Mouse (Mus musculus) hindbrain, embryonic 14.5 days (tissue): ENCODE measurements at regions not wholly inside any gene's neighbourhood (a gene's known extent, or its start where the extent isn't known, plus 50 kb on each side); places are given as distances from the start of the nearest gene placed in this dataset.
A peak's percentile ranks its signal among the peaks of the same experiment; 100 is the strongest.

Experiments
- ATAC-seq: fragments of 200-750 bp; cut with Nextera tagmentation; 2 replicates; pipeline ENCODE4 v1.8.0; 2017; ENCODE audit warnings: moderate number of reproducible peaks, mild to moderate bottlenecking, moderate TSS enrichment, moderate library complexity; ENCODE audit not compliant: low FRiP score
- DNase-seq: peaks from one replicate; pipeline ENCODE4 v3.0.0-alpha.2; 2015; ENCODE audit warnings: low spot score
- H3K27ac ChIP-seq: fragments of 300-500 bp; sonication (generic); 2 replicates; pipeline ENCODE4 v1.5.1; 2014; ENCODE audit warnings: mild to moderate bottlenecking, moderate library complexity
- H3K27me3 ChIP-seq: fragments of 300-500 bp; sonication (generic); 2 replicates; pipeline ENCODE4 v1.6.1; 2014; ENCODE audit warnings: mild to moderate bottlenecking, low read length, mixed read lengths; ENCODE audit not compliant: control insufficient read depth, insufficient read depth
- H3K36me3 ChIP-seq: fragments of 300-500 bp; sonication (generic); replicated peaks from 2 replicates; pipeline ENCODE4 v1.6.1; 2014; ENCODE audit not compliant: control insufficient read depth, insufficient read depth
- H3K4me1 ChIP-seq: fragments of 300-500 bp; sonication (generic); replicated peaks from 2 replicates; pipeline ENCODE4 v1.6.1; 2014; ENCODE audit warnings: antibody characterized with exemption, low read length, mixed read lengths; ENCODE audit not compliant: control insufficient read depth, insufficient read depth
- H3K4me2 ChIP-seq: fragments of 300-500 bp; sonication (generic); replicated peaks from 2 replicates; pipeline ENCODE4 v1.6.1; 2014; ENCODE audit warnings: mild to moderate bottlenecking, moderate library complexity
- H3K4me3 ChIP-seq: fragments of 300-500 bp; sonication (generic); replicated peaks from 2 replicates; pipeline ENCODE4 v1.5.1; 2014; ENCODE audit warnings: mild to moderate bottlenecking, low read length
- H3K9ac ChIP-seq: fragments of 300-500 bp; sonication (generic); 2 replicates; pipeline ENCODE4 v1.6.1; 2014
- H3K9me3 ChIP-seq: fragments of 300-500 bp; sonication (generic); 2 replicates; pipeline ENCODE4 v1.6.1; 2016; ENCODE audit warnings: low read length; ENCODE audit not compliant: control insufficient read depth
- WGBS: fragments of 180-500 bp; shearing (Covaris S2); extraction: QIAGEN DNeasy Blood & Tissue Kit; methylation state at CpG from one replicate; pipeline ENCODE4 v1.1.7; 2014; 5-methylcytosine and 5-hydroxymethylcytosine counted together

DNA sequence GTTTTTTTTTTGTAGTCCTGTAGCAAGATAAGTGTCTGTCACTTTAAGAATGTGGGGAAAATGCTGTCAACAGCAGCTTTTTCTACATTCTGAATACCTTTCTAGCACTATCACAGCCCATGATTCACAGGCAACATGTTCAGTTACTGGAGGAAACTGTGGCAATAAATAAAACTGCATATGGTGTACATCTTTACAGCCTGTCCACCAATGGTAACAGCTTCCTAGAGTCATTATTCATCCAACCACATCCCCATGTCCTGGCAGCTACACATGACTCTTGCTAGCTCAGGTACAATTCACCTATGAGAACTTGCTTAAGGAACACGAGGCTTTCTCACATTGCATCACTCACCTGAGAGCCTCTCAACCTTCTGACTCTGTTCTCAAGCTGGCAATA is 247.7 kb upstream of the Clec14a start:
- ATAC-seq: no peak

DNA sequence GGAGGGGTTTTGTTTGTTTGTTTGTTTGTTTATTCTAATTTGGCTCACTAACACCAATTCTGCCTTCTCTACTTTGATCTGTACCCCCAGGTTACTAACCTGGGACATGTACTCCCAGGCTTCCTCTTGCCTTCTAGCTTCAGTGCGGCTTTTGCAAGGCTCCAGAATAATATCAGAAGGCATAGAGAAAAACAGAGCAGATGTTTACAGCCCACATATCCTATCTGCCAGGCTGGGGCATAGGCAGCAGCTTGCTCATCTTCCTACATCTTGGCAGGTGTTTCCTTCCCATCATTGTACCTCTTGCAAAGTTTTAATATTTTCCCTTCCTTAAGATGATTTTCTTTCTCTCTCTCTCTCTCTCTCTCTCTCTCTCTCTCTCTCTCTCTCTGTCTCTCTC is 244.9 kb upstream of the Clec14a start:
- ATAC-seq: no peak
- no peak overlapping the region for H3K4me2 ChIP-seq
- 94% methylated on average over 1 of the region's 1 CpGs for WGBS
- H3K27ac ChIP-seq: no peak overlapping the region
- H3K9ac ChIP-seq: no peak overlapping the region
- no peak overlapping the region for H3K4me3 ChIP-seq
- no peaks in the 10 kb centered on the region for H3K36me3 ChIP-seq
- no peaks in the 10 kb centered on the region for H3K9me3 ChIP-seq
- no peaks in the 10 kb centered on the region for H3K4me1 ChIP-seq
- DNase-seq: no peak
- H3K27me3 ChIP-seq: no peaks in the 10 kb centered on the region

More for the DNA sequence above, 247.7 kb upstream of the Clec14a start:
- Histone ChIP-seq H3K4me2 (no peak overlapping the region), H3K9ac (no peak overlapping the region), H3K4me3 (no peak overlapping the region), H3K4me1 (no peaks in the 10 kb centered on the region), H3K27me3 (no peaks in the 10 kb centered on the region), H3K9me3 (no peaks in the 10 kb centered on the region), H3K27ac (no peak overlapping the region), H3K36me3 (no peaks in the 10 kb centered on the region)
- WGBS: 63% methylated on average over 1 of the region's 1 CpGs
- no peak for DNase-seq

DNA sequence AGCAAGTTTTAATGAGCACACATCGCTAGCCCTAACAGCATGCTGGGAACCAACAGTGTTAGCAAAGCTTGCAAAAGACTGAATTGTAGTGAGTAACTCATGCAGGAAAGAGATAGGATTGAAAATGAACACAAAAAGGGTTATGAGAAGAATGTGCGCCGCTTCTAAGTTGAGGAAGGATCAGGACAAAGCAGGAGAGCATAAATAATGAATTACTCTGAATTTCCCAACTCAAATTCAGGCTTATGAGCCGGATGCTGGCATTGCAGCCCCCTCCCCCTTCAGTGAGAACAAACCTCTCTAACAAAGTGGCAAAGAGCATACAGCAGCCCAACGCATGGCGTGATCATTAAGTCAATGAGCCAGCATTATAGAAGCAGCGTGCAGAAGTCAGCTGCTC is 243.6 kb upstream of the Clec14a start:
- Histone ChIP-seq H3K27me3 (no peaks in the 10 kb centered on the region), H3K36me3 (no peaks in the 10 kb centered on the region), H3K9me3 (no peaks in the 10 kb centered on the region), H3K4me1 (no peaks in the 10 kb centered on the region), H3K27ac (peak overlapping the region; percentile 16; the same call in 1 of the 2 replicates), H3K4me3 (no peak overlapping the region), H3K9ac (no peak overlapping the region), H3K4me2 (no peak overlapping the region; the same call in 1 of the 2 replicates)
- peak; percentile 84 for ATAC-seq
- WGBS: 27% methylated on average over 7 of the region's 7 CpGs
- DNase-seq: peak; percentile 62

DNA sequence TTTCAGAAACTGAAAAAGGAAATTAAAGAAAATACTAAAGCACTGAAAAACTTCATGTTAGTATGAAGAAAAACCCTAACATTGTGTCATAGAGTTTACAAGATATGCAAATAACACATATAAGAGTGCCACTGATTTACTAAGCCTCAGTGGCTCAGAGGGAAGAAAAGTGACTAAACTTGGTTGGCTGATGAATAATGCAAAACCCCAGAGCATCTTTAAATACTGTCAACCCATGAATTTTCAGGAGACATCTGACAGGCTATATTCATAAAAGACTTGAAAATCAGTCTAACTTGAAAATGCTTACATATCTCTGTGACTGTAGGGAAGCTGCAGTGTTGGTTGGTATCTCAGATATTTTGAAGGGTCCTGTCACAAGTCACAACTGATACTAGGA is 235.2 kb upstream of the Clec14a start:
- Histone ChIP-seq H3K9me3 (no peaks in the 10 kb centered on the region), H3K36me3 (no peaks in the 10 kb centered on the region), H3K9ac (no peak overlapping the region), H3K4me3 (no peak overlapping the region), H3K4me1 (no peaks in the 10 kb centered on the region), H3K4me2 (no peak overlapping the region), H3K27me3 (no peaks in the 10 kb centered on the region), H3K27ac (no peak overlapping the region)
- ATAC-seq (no peak), DNase-seq (no peak)

DNA sequence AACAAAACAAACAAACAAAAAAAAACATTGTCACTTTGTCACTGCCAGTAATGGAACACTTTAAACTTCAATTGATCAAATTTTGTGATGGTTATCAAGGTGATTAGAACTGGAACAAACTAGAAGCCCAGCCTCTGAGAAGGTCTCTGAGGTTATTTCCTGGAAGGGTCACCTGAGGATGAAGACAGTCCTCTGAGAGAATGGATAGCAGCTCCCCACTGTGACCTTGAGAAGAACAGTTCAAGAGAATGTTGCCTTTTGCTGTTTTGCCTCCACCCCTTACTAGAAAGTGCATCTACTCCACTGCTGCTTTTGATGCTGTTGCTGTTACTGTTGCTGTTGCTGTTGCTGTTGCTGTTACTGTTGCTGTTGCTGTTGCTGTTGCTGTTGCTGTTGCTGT is 205.1 kb upstream of the Clec14a start:
- ATAC-seq (no peak), DNase-seq (no peak)
- Histone ChIP-seq H3K27ac (no peak overlapping the region), H3K4me2 (no peak overlapping the region), H3K4me1 (no peaks in the 10 kb centered on the region), H3K9me3 (no peaks in the 10 kb centered on the region), H3K4me3 (no peak overlapping the region), H3K36me3 (no peaks in the 10 kb centered on the region), H3K9ac (no peak overlapping the region), H3K27me3 (no peaks in the 10 kb centered on the region)

DNA sequence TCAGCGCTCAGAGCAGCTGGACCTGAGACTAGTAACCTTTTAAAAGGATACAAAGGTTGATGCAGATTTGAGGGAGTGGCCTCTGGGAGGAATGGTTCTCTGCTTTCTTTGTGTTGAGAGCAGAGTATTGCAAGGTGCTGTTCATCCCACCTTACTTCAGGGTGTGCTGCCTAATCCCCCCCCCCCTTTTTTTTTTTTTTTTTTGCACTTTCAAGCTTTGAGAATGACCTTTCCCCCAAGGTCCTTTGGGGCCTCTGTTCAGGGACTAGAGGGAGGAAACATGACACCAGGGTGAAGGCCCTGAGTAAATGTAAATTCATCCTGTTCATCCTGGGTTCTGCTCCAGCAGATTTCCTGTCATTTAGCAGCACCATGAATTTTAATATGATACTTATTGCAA is 204.4 kb upstream of the Clec14a start:
- Histone ChIP-seq H3K27ac (no peak overlapping the region), H3K9ac (no peak overlapping the region), H3K36me3 (no peaks in the 10 kb centered on the region), H3K4me1 (no peaks in the 10 kb centered on the region), H3K4me3 (no peak overlapping the region), H3K27me3 (no peaks in the 10 kb centered on the region), H3K4me2 (no peak overlapping the region), H3K9me3 (no peaks in the 10 kb centered on the region)
- no peak for DNase-seq
- WGBS: 81% methylated on average over 1 of the region's 1 CpGs
- no peak for ATAC-seq

DNA sequence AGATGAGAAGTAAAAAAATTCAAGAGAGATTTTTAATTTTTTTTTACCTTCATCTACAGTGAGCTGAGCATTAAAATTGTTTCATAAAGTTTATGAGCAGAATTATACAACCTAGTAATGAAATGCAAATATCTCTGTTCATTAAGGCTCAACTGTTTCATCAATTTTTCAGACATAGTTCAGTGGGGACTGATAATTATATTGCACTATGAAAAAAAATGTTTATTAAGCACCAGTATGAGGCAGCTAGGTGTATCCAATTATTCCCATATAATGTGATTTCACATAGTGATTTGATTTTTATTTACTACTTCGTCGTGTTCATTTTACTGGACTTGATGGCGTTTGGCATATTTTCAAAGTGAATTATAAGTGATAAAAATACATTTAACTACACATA is 191.4 kb upstream of the Clec14a start:
- H3K4me3 ChIP-seq: no peak overlapping the region
- H3K27me3 ChIP-seq: no peaks in the 10 kb centered on the region
- no peaks in the 10 kb centered on the region for H3K36me3 ChIP-seq
- H3K4me1 ChIP-seq: no peaks in the 10 kb centered on the region
- DNase-seq (no peak), ATAC-seq (no peak)
- H3K27ac ChIP-seq: no peak overlapping the region
- no peak overlapping the region for H3K4me2 ChIP-seq
- H3K9ac ChIP-seq: no peak overlapping the region
- H3K9me3 ChIP-seq: no peaks in the 10 kb centered on the region
- 80% methylated on average over 3 of the region's 3 CpGs for WGBS

DNA sequence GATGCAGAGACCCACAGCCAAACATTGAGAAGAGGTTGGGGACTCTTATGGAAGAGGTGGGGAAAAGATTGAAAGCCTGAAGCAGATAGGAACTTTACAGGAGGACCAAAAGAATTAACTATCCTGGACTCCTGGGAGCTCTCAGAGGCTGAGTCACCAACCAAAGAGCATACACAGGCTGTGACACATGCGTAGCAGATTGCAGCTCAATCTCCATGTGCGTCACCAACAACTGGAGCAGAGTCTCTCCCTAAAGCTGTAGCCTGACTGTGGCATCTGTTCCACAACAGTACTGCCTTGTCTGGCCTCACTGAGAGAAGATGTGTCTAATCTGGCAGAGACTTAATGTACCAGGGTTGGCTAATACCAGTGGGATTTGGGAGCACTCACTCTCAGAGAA is 185.7 kb upstream of the Clec14a start:
- Histone ChIP-seq H3K27me3 (no peaks in the 10 kb centered on the region), H3K4me3 (no peak overlapping the region), H3K9me3 (no peaks in the 10 kb centered on the region), H3K36me3 (no peaks in the 10 kb centered on the region), H3K4me2 (no peak overlapping the region), H3K27ac (no peak overlapping the region), H3K4me1 (no peaks in the 10 kb centered on the region), H3K9ac (no peak overlapping the region)
- DNase-seq (no peak), ATAC-seq (no peak)
- WGBS: 89% methylated on average over 2 of the region's 2 CpGs

DNA sequence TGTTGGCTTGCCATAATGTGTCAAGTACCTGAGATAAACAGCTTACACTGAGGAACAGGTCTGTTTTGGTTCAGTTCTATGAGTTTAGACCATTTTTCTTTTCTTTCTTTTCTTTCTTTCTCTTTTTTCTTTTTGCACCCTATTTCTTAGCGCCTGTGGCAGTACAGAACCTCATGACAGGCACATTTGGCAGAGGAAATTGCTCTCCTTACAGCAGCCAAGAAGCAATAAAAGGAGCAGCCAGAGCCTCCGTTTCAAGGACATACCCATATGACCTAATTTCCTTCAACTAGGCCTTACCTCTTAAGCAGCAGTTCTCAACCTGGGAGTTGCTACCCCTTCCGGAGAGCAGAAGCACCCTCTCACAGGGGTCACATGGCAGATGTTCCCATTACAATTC is 173.9 kb upstream of the Clec14a start:
- Histone ChIP-seq H3K4me3 (no peak overlapping the region), H3K9ac (no peak overlapping the region), H3K27me3 (no peaks in the 10 kb centered on the region), H3K36me3 (no peaks in the 10 kb centered on the region), H3K4me2 (no peak overlapping the region), H3K9me3 (no peaks in the 10 kb centered on the region), H3K27ac (no peak overlapping the region), H3K4me1 (no peaks in the 10 kb centered on the region)
- DNase-seq: no peak
- 78% methylated on average over 3 of the region's 3 CpGs for WGBS
- ATAC-seq: no peak

DNA sequence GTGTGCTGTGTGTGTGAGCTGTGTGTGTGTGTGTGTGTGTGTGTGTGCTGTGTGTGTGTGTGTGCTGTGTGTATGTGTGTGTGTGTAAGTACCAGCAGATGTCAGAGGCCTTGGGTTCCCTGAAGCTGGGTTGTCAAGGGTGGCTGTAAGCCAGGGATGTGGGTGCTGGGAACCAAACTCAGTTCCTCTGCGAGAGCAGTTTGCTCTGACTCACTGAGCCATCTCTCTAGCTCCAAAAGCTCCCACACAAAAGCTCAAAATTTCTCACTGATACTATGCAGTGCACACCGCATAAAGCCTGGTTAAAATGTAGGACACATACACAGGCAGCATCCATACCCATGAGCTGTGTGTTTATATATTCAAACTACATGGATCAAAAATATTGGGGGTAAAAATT is 172.9 kb upstream of the Clec14a start:
- no peaks in the 10 kb centered on the region for H3K36me3 ChIP-seq
- ATAC-seq (no peak), DNase-seq (no peak)
- no peak overlapping the region for H3K4me3 ChIP-seq
- H3K9ac ChIP-seq: no peak overlapping the region
- H3K27me3 ChIP-seq: no peaks in the 10 kb centered on the region
- no peak overlapping the region for H3K27ac ChIP-seq
- no peaks in the 10 kb centered on the region for H3K9me3 ChIP-seq
- no peak overlapping the region for H3K4me2 ChIP-seq
- no peaks in the 10 kb centered on the region for H3K4me1 ChIP-seq
- WGBS: 93% methylated on average over 2 of the region's 2 CpGs
